Mouse (Mus musculus) lung, postnatal 0 days (tissue): Measurements from ENCODE around the gene B3galt2.
A peak's percentile ranks its signal among the peaks of the same experiment; 100 is the strongest.

Experiments used
- CTCF ChIP-seq: IDR thresholded peaks from 2 replicates; pipeline ENCODE4 v1.5.1; 2016; ENCODE audit warnings: antibody characterized with exemption, mild to moderate bottlenecking
- EP300 ChIP-seq: IDR thresholded peaks from 2 replicates; pipeline ENCODE4 v1.6.1; 2016; ENCODE audit warnings: antibody characterized with exemption, mild to moderate bottlenecking, control low read depth

DNA sequence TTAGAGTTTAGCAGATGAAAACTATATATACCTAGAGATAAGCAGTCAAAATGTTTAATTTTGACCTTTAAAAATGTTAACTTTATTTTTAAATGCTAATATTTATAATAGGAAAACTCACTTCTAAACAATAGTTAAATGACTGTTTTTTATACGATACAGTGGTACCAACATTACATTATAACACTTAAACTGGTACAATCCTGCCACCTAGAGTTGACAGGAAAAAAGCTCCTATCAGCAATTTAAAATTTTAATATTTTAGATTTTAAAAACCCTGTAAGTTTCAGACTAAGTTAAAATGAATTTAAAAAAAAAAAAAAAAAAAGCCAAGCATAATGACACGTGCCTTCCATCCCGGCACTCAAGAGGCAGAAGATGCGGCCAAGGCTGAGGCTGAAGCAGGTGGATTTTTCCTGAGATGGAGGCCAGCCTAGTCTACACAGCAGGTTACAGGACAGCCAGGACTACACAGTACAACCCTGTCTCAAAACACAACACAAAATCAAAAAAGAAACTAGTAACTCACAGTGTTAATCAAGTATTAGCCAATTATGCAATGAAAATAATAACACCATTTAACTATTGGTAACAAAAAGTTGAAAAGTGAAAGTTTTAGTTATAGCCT is 35.4 kb downstream of the B3galt2 start:
- peak; percentile 19 for TF ChIP-seq CTCF
- no peak for TF ChIP-seq EP300
